Mouse (Mus musculus) liver, adult 2 months (tissue): ENCODE measurements at regions not wholly inside any gene's neighbourhood (a gene's known extent, or its start where the extent isn't known, plus 50 kb on each side); places are given as distances from the start of the nearest gene placed in this dataset.

Experiments used
- DNase-seq: peaks from one replicate; pipeline ENCODE4 v3.0.0-alpha.2; 2011; ENCODE audit warnings: low read depth, low spot score; ENCODE audit errors: extremely low read depth
- H3K27ac ChIP-seq: fragments of 200-500 bp; replicated peaks from 2 replicates; pipeline ENCODE4 v1.5.1; 2012; ENCODE audit warnings: low read depth, mild to moderate bottlenecking, control low read depth, inconsistent platforms, low read length; ENCODE audit not compliant: insufficient read depth
- H3K27me3 ChIP-seq: fragments of 200-500 bp; 2 replicates; pipeline ENCODE4 v1.6.1; 2012; ENCODE audit warnings: mild to moderate bottlenecking, moderate library complexity, low read length, inconsistent platforms; ENCODE audit not compliant: control insufficient read depth, insufficient read depth
- H3K36me3 ChIP-seq: fragments of 200-500 bp; 2 replicates; pipeline ENCODE4 v1.6.1; 2012; ENCODE audit warnings: low read length, inconsistent platforms; ENCODE audit not compliant: control insufficient read depth, insufficient read depth
- H3K4me1 ChIP-seq: fragments of 200-500 bp; 2 replicates; pipeline ENCODE4 v1.6.1; 2011; ENCODE audit warnings: low read length; ENCODE audit not compliant: control insufficient read depth, insufficient read depth
- H3K4me3 ChIP-seq: fragments of 200-500 bp; 2 replicates; pipeline ENCODE4 v1.5.1; 2011; ENCODE audit warnings: low read depth, mild to moderate bottlenecking, control low read depth, low read length, moderate library complexity; ENCODE audit not compliant: insufficient read depth
- H3K79me2 ChIP-seq: fragments of 200-500 bp; 2 replicates; pipeline ENCODE4 v1.6.1; 2012; ENCODE audit warnings: inconsistent platforms, mild to moderate bottlenecking, low read length, moderate library complexity; ENCODE audit not compliant: control insufficient read depth, insufficient read depth
- H3K9ac ChIP-seq: fragments of 200-500 bp; 2 replicates; pipeline ENCODE4 v1.6.1; 2012; ENCODE audit warnings: low read depth, mild to moderate bottlenecking, control low read depth, inconsistent platforms, low read length
- CTCF ChIP-seq: fragments of 200-500 bp; IDR thresholded peaks from 2 replicates; pipeline ENCODE4 v1.5.1; 2011; ENCODE audit warnings: low read depth, low read length, control low read depth
- POLR2A ChIP-seq: fragments of 200-500 bp; IDR thresholded peaks from 2 replicates; pipeline ENCODE4 v1.6.1; 2011; ENCODE audit warnings: low read length, control low read depth; ENCODE audit not compliant: insufficient read depth; ENCODE audit errors: extremely low read depth
- WGBS: fragments of 180-500 bp; shearing (Covaris S2); methylation state at CpG from one replicate; pipeline ENCODE4 v1.1.7; 2018; 5-methylcytosine and 5-hydroxymethylcytosine counted together

- Histone ChIP-seq H3K4me1 (no peaks in the 10 kb centered on the region), H3K27ac (no peak overlapping the region), H3K4me3 (no peak overlapping the region), H3K27me3 (no peaks in the 10 kb centered on the region), H3K79me2 (no peaks in the 10 kb centered on the region), H3K36me3 (no peaks in the 10 kb centered on the region), H3K9ac (no peak overlapping the region)
- TF ChIP-seq CTCF (no peak), POLR2A (no peak)
- WGBS = 33% methylated on average over 1 of the region's 1 CpGs
- no peak for DNase-seq
Measured at GRCm38 (mm10) chr12:113292029-113292809, 106.5 kb downstream of the Tmem121 start.

GRCm38 (mm10) chr12:113295924-113296323 is 110.2 kb downstream of the Tmem121 start:
- TF ChIP-seq POLR2A = no peak
- TF ChIP-seq CTCF = no peak
- H3K36me3 ChIP-seq = no peaks in the 10 kb centered on the region
- no peak overlapping the region for H3K27ac ChIP-seq
- WGBS = 83% methylated on average over 2 of the region's 2 CpGs
- no peaks in the 10 kb centered on the region for H3K27me3 ChIP-seq
- no peak for DNase-seq
- H3K79me2 ChIP-seq = no peaks in the 10 kb centered on the region
- H3K4me3 ChIP-seq = no peak overlapping the region
- H3K4me1 ChIP-seq = no peaks in the 10 kb centered on the region
- no peak overlapping the region for H3K9ac ChIP-seq

GRCm38 (mm10) chr12:113305973-113306372 is 120.2 kb downstream of the Tmem121 start:
- H3K27me3 ChIP-seq = no peaks in the 10 kb centered on the region
- H3K4me1 ChIP-seq = no peaks in the 10 kb centered on the region
- H3K27ac ChIP-seq = no peak overlapping the region
- H3K79me2 ChIP-seq = no peaks in the 10 kb centered on the region
- TF ChIP-seq POLR2A (no peak), CTCF (no peak)
- no peak overlapping the region for H3K9ac ChIP-seq
- no peaks in the 10 kb centered on the region for H3K36me3 ChIP-seq
- H3K4me3 ChIP-seq = no peak overlapping the region
- no peak for DNase-seq
- WGBS = 46% methylated on average over 1 of the region's 1 CpGs

GRCm38 (mm10) chr12:113313319-113313718 is 127.6 kb downstream of the Tmem121 start:
- Histone ChIP-seq H3K36me3 (no peaks in the 10 kb centered on the region), H3K79me2 (no peaks in the 10 kb centered on the region), H3K27me3 (no peaks in the 10 kb centered on the region), H3K4me1 (no peaks in the 10 kb centered on the region), H3K27ac (no peak overlapping the region), H3K9ac (no peak overlapping the region), H3K4me3 (no peak overlapping the region)
- no peak for TF ChIP-seq CTCF
- TF ChIP-seq POLR2A = no peak
- 27% methylated on average over 3 of the region's 3 CpGs for WGBS
- DNase-seq = no peak

- Histone ChIP-seq H3K9ac (no peak overlapping the region), H3K27me3 (no peaks in the 10 kb centered on the region), H3K36me3 (no peaks in the 10 kb centered on the region), H3K27ac (no peak overlapping the region), H3K4me1 (no peaks in the 10 kb centered on the region), H3K79me2 (no peaks in the 10 kb centered on the region), H3K4me3 (no peak overlapping the region)
- DNase-seq = no peak
- 93% methylated on average over 4 of the region's 4 CpGs for WGBS
- TF ChIP-seq POLR2A (no peak), CTCF (no peak)
Measured at GRCm38 (mm10) chr12:113314624-113315023, 128.9 kb downstream of the Tmem121 start.

- no peak overlapping the region for H3K9ac ChIP-seq
- no peaks in the 10 kb centered on the region for H3K79me2 ChIP-seq
- no peaks in the 10 kb centered on the region for H3K27me3 ChIP-seq
- H3K27ac ChIP-seq = no peak overlapping the region
- H3K36me3 ChIP-seq = no peaks in the 10 kb centered on the region
- 73% methylated on average over 9 of the region's 9 CpGs for WGBS
- DNase-seq = no peak
- H3K4me3 ChIP-seq = no peak overlapping the region
- TF ChIP-seq POLR2A (no peak), CTCF (no peak)
- H3K4me1 ChIP-seq = no peaks in the 10 kb centered on the region
Measured at GRCm38 (mm10) chr12:113321086-113321485, 135.4 kb downstream of the Tmem121 start.
